10 mouse cellular contexts compared by ENCODE assay signal in the genomic region with DNA sequence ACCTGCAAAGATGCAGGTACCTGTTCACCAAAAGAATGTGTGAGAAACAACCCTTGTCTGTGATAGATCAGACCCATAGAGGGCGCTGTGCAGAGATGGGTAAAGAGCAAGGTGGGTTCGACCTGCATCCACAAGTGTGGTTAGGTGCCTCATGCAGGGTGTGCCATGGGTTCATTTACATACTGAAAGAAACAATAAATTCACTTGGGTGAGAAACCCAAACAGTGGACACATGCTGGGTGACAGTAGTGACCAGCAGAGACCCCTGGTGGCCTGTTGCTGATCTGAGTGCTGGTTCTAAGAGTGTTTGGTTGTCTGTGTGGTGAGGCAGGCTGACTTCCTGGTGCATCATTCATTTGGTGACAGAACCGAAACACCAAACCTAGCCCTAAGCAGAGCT. TPM values are rescaled to one million over a fixed set of nuclear protein-coding genes. Genes with fewer than 3 reads are reported as not detected.
DNase-seq lines count a peak whose midpoint lies in the region; ATAC-seq and TF ChIP-seq lines count a peak whose summit lies in the region.
"Had no signal": no experiment of that assay in that cellular context is flagged by ENCODE, and none has a peak within 500 bp of the region (broad histone marks: within the 10 kb centered on the region; RNA-seq: fewer than 3 reads in every experiment).

No protein-coding gene starts in this region.

- no peak overlapping the region for H3K4me3 ChIP-seq in heart, postnatal 0 days (ENCODE audit: low read depth, low read length)
- H3K4me3 ChIP-seq in stomach, postnatal 0 days (ENCODE audit: low read depth, low read length): no peak overlapping the region
- H3K4me3 ChIP-seq in hindbrain, embryonic 11.5 days (ENCODE audit: low read depth, low read length): no peak overlapping the region
- H3K4me3 ChIP-seq: hindbrain, embryonic 10.5 days had no signal

- DNase-seq in heart, postnatal 0 days (ENCODE audit: low spot score): no peak
- no peak for DNase-seq in heart, adult 8-10 months (ENCODE audit: low spot score)
- DNase-seq in thymus, postnatal 0 days (ENCODE audit: low spot score): peak; percentile 35
- no peak for DNase-seq in thymus, adult 18-20 months
- peak; percentile 41 for DNase-seq in kidney, postnatal 14 days
- no peak for DNase-seq in stomach, postnatal 0 days (ENCODE audit: low spot score)
- no peak for DNase-seq in hindbrain, embryonic 11.5 days (ENCODE audit: low spot score)
- no peak for DNase-seq in left cerebral cortex, adult 9 months (ENCODE audit: low spot score in 2 of 2)

- TF ChIP-seq EP300 in heart, postnatal 0 days (IDR thresholded peaks at IDR 0.05; ENCODE audit: low read depth): no peak
- no peak for TF ChIP-seq EP300 in stomach, postnatal 0 days (optimal IDR thresholded peaks at IDR 0.05)

- H3K4me2 ChIP-seq in heart, postnatal 0 days (ENCODE audit: low read depth, low read length): no peak overlapping the region
- H3K4me2 ChIP-seq in stomach, postnatal 0 days (replicated peaks; ENCODE audit: low read depth): no peak overlapping the region
- no peak overlapping the region for H3K4me2 ChIP-seq in hindbrain, embryonic 11.5 days (replicated peaks; ENCODE audit: low read depth, low read length)

- no peak for ATAC-seq in heart, postnatal 0 days (ENCODE audit: insufficient read depth, low read depth)
- no peak for ATAC-seq in stomach, postnatal 0 days (ENCODE audit: low FRiP score, low TSS enrichment)
- no peak for ATAC-seq in hindbrain, embryonic 11.5 days (ENCODE audit: low FRiP score)

- no peak overlapping the region for H3K9ac ChIP-seq in heart, postnatal 0 days (replicated peaks; ENCODE audit: low read depth, low read length)
- H3K9ac ChIP-seq in stomach, postnatal 0 days (ENCODE audit: low read length): no peak overlapping the region
- no peak overlapping the region for H3K9ac ChIP-seq in hindbrain, embryonic 11.5 days (ENCODE audit: low read depth, low read length)

- peak; percentile 51 for TF ChIP-seq CTCF in heart, postnatal 0 days (IDR thresholded peaks at IDR 0.05; ENCODE audit: low read depth)
- peak; percentile 68 for TF ChIP-seq CTCF in stomach, postnatal 0 days (IDR thresholded peaks at IDR 0.05; ENCODE audit: low read depth)

- no peaks in the 10 kb centered on the region for H3K9me3 ChIP-seq in heart, postnatal 0 days (replicated peaks; ENCODE audit: control insufficient read depth, low read length)
- H3K9me3 ChIP-seq in stomach, postnatal 0 days (ENCODE audit: control insufficient read depth, low read length): no peaks in the 10 kb centered on the region
- H3K9me3 ChIP-seq in hindbrain, embryonic 11.5 days (ENCODE audit: control insufficient read depth, low read length): no peaks in the 10 kb centered on the region

- no peaks in the 10 kb centered on the region for H3K4me1 ChIP-seq in heart, postnatal 0 days (ENCODE audit: control insufficient read depth, insufficient read depth)
- no peaks in the 10 kb centered on the region; the same call in 1 of the 2 replicates for H3K4me1 ChIP-seq in stomach, postnatal 0 days (replicated peaks; ENCODE audit: control insufficient read depth, insufficient read depth)
- peaks cover 5% of the 10 kb centered on the region for H3K4me1 ChIP-seq in hindbrain, embryonic 11.5 days (replicated peaks; ENCODE audit: control insufficient read depth, insufficient read depth, low read length)

- no peaks in the 10 kb centered on the region for H3K27me3 ChIP-seq in heart, postnatal 0 days (ENCODE audit: control insufficient read depth, insufficient read depth, low read length)
- H3K27me3 ChIP-seq in stomach, postnatal 0 days (ENCODE audit: control insufficient read depth, insufficient read depth, low read length): no peaks in the 10 kb centered on the region
- peaks cover 7% of the 10 kb centered on the region; the same call in 1 of the 2 replicates for H3K27me3 ChIP-seq in hindbrain, embryonic 11.5 days (ENCODE audit: control insufficient read depth, insufficient read depth, low read length)

- no peak overlapping the region for H3K27ac ChIP-seq in heart, postnatal 0 days (ENCODE audit: low read depth)
- H3K27ac ChIP-seq in stomach, postnatal 0 days (replicated peaks): no peak overlapping the region
- no peak overlapping the region for H3K27ac ChIP-seq in hindbrain, embryonic 11.5 days (ENCODE audit: low read depth, low read length)
- H3K27ac ChIP-seq: hindbrain, embryonic 10.5 days; macrophage had no signal

- 41% methylated on average over 3 of the region's 3 CpGs for WGBS in heart, postnatal 0 days
- WGBS in stomach, postnatal 0 days: 57% methylated on average over 3 of the region's 3 CpGs
- 70% methylated on average over 3 of the region's 3 CpGs for WGBS in hindbrain, embryonic 11.5 days

- H3K36me3 ChIP-seq in heart, postnatal 0 days (replicated peaks; ENCODE audit: control insufficient read depth, insufficient read depth, low read length): 0 out of 2 replicates have a peak, but pooled peaks cover 5% of the 10 kb centered on the region
- no peaks in the 10 kb centered on the region for H3K36me3 ChIP-seq in stomach, postnatal 0 days (ENCODE audit: control insufficient read depth, insufficient read depth, low read length)
- no peaks in the 10 kb centered on the region for H3K36me3 ChIP-seq in hindbrain, embryonic 11.5 days (ENCODE audit: control insufficient read depth, insufficient read depth, low read length)

RNA-seq across cellular contexts. Expression of a gene that starts 5.0 kb away (rescaled TPM):
- 20.0 and 25.8 TPM in 2 replicates for total RNA-seq in heart, postnatal 0 days (2014; rRNA removed; ENCODE audit: low replicate concordance)
- 15.1 and 15.6 TPM in 2 replicates for polyA plus RNA-seq in heart, postnatal 0 days (2015; fragmentation: Nextera tagmentation; extraction: Ambion mirVana)
- 10 to 100 TPM in 3 of 4 experiments, 1 to 10 TPM in 1; 8.1 to 12.6 (median 10.9) TPM for total RNA-seq in heart, adult 8-10 months (2022)
- polyA plus RNA-seq in thymus, postnatal 0 days (2015; fragmentation: Nextera tagmentation; extraction: Ambion mirVana): 26.3 and 30.3 TPM in 2 replicates
- 7.2 and 8.1 TPM in 2 replicates for polyA plus RNA-seq in stomach, postnatal 0 days (2015; fragmentation: Nextera tagmentation; extraction: Ambion mirVana)
- polyA plus RNA-seq in hindbrain, embryonic 11.5 days (2014; fragmentation: Nextera tagmentation; extraction: Ambion mirVana): 46.8 and 48.5 TPM in 2 replicates
- polyA plus RNA-seq: macrophage had no signal

Comparison
In these comparisons a context has a peak if more than half of its experiments do, and no peak if none do; other contexts are left out.
1. DNase-seq: peak in thymus, postnatal 0 days (single experiment) and kidney, postnatal 14 days (single experiment); none in heart, postnatal 0 days (single experiment), heart, adult 8-10 months (single experiment), thymus, adult 18-20 months (0 of 2), stomach, postnatal 0 days (single experiment), hindbrain, embryonic 11.5 days (single experiment) and left cerebral cortex, adult 9 months (0 of 2).